Mouse (Mus musculus) embryo, embryonic 10 days (tissue): ENCODE results near the gene Tnrc6a.

ENCODE experiments used
- DNase-seq: peaks from one replicate; pipeline ENCODE4 v3.0.0-alpha.2; 2015; ENCODE audit warnings: low spot score

The Tnrc6a gene

DNA sequence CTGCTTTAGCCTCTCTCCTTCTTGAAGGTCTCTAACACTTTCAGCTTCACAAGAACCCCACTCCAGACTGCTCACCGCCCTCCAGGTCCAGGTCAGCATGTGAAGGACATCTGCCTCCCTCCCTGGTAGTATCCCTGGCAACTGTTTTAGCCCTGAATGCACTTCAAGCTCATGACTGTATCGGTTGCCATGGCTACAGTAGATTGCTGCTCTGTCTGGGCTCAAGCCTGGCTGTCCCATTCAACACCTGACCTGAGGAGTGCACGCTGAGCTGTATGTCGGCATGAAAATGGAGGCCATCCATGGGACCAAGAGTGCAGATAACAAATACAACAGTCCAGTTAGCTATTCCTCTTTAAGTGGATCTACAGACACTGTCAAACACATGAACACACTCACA is 114.9 kb downstream of the Tnrc6a start:
- no peak for DNase-seq

- DNase-seq, result no peak
Observed at GRCm38 (mm10) chr7:123240064-123240463, 116.4 kb downstream of the Tnrc6a start.

GRCm38 (mm10) chr7:123242241-123242640 is 118.6 kb downstream of the Tnrc6a start:
- no peak for DNase-seq

- DNase-seq, result no peak
Observed at GRCm38 (mm10) chr7:123244833-123245232, 121.1 kb downstream of the Tnrc6a start.
